Mouse (Mus musculus) embryo, embryonic 10.5 days (tissue): ENCODE measurements around the gene Sh3glb1.
"Not testable (repeated sequence)": the region's sequence is repeated elsewhere in the genome, so short reads cannot be mapped to it uniquely, and the experiment has no call there.

ENCODE experiments used
- DNase-seq: peaks from one replicate; pipeline ENCODE4 v3.0.0-alpha.2; 2015; ENCODE audit warnings: low spot score

Gene Sh3glb1

DNA sequence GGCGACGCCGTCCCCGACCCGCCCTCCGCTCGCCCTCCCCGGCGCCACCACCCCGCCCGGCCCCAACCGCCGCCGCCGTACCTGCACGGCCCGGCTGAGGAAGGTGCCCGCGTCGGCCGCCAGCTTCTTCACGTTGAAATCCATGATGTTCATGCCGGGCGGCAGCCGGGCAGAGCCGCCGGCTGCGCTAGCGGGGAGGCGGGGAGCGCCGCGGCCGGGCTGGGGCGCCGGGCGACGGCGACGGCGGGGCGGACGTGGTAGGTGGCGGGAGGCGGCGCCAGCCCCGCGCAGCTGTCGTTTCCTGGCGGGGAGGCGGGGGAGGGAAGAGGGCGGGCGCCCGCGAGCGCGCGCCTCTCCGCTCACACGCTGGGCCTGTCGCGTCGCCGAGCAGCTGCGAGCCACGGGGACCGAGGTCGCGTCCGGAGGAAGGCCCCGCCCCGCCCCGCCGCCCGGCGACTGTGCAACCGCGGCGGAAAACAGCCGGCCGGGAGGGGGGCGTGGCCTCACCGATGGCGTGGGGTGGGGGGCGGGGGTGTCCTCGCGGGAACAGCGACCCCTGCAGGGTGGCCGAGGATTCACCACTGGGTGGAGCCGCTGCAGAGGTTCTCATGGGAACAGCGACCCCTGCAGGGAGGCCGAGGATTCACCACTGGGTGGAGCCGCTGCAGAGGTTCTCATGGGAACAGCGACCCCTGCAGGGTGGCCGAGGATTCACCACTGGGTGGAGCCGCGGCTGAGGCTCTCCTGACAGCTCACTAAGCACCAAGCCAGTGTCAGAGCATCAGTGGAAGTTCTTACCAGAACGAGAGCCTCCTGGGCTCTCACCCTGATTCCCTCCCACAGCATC lies at the start of gene Sh3glb1:
Gene Sh3glb1, minus strand, starts transcription at position 435 of the 847 bp plus-strand sequence.
- DNase-seq, result peak; percentile 90

DNA sequence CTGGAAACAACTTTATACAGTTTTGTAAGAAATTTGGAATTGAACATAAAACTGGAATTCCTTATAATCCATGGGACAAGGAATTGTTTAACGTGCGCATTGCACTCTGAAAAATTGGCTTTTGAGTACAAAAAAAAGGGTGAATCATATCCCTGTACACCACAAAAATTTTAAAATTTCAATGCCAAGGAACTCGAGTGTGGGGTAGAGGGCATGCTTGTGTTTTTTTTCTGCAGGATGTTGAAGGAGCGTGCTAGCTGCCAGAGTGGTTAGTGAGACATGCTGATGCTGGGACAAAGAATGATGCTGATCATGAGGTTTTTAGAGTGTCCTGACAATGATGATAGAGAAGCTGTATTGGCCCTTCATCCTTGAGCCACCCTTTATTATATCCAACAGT lies 45.0 kb upstream of the Sh3glb1 start:
- DNase-seq, result no peak

GRCm38 (mm10) chr3:144761454-144761853 lies 41.3 kb upstream of the Sh3glb1 start:
- DNase-seq, result peak; percentile 7

DNA sequence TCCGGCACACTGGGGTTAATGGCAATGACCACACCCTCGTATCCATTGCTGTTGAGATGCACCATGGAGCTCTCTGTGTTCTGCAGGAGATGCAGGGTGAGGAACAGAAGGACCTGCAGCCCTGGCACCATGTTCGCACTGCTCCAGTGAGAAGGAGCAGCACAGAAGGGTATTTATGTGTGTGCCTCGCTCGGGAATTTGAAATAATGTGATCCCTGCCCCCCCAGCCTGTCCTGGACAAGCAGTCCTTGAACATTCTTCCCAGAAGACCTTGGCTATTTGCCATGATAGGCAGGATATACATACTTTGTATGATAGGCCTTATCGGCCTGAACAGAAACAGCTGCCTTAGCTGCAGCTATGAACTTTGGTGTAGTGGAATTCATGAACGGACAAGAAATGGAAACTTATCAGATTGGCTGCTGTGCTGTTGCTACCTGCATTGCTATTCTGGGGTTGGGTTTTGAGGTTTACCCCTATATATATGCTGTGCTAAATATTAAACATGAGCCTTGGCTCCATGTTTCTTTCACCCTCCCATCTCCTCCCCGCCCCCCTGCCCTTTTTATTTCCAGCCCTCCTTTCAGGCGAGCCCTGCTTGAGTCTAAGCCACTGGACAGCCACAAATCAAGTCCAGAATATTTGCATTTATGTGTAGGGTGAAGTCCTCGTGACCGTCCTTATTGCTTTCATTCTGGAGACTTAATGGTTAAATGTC lies 40.6 kb upstream of the Sh3glb1 start, which contains the start of gene Clca3a1:
Gene Clca3a1, minus strand, starts transcription at position 386 of the 718 bp plus-strand sequence.
- no peak for DNase-seq

- DNase-seq, result no peak
Observed at GRCm38 (mm10) chr3:144759719-144760118, 39.6 kb upstream of the Sh3glb1 start.

DNA sequence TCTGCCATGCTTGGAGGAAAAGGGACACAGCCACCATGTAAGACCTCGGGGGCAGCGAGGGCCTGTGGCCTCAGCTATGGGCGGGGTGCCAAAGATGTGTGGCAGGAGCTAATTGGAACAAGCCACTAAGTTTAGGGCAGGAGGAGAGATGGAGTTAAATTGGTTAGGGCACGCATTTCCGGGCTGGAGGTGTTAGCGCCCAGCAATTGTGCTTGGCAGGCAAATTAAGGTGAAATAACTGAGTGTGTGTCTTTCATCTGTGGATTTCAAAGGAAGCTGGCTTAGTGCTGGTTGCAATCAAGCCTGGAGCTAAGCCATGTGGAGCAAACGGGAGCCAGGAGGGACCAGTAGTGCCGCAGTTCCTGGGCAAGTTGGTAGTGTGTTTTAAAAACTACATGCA lies 36.0 kb upstream of the Sh3glb1 start:
- not testable (repeated sequence) for DNase-seq

DNA sequence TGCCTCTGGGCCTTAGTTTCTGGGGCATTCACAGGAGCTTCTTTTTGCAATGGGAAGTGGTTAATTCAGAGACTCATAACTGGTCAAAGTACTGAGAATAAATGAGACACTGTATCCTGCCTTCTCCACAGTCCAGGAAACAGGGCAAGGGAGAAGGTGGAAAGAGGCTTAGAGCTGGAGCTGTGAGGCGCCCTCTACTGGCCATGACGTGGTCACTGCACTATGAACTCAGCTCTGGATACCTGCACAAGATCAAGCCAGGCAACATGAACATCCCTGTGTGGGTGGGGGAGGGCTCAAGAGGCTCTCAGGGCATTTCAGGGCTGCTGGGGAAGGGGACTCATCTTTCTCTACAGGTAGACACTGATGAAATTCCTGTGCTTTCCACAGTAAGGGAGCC lies 33.0 kb upstream of the Sh3glb1 start:
- DNase-seq, result peak; percentile 29

DNA sequence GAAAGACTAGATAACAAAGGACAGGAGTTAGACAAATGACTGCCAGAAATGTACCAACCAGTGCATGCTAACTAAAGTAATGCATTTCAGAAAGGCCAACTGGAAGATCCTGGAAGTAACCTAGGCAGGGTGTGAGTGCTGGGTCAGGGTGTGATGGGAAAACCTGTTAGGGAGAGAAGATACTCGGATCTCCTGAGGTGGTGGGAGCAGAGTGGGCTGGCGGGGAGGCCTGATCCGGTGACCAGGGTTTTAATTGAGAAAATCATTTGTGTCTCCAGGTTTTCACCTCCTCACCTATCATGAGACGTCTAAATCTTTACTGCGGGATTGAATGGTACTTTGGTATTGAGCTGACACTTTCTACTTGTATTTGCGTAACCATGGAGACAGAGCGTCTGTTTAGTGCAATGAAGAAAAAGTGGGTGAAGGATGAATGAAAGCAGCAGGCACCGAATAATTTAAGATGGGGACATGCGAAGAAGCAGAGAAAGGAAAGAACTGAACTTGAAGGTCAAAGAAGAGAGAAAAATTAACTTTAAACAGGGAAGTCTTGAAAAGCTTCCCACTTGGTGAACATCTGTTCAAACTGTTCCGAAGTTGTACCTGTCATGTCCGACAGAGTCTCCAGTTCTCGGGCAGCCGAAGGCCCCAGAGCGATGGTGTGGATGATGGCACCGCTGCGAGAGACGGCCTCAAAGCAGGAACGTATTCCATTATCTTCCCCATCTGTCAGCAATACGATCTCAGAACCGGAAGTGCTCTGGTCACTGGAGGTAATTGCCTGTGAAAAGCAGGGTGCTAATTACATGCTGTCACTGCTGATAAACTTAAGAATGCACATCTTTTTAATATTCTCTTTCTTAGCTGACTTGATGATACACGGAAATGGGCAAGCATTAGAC lies 29.2 kb upstream of the Sh3glb1 start:
- not testable (repeated sequence) for DNase-seq

DNA sequence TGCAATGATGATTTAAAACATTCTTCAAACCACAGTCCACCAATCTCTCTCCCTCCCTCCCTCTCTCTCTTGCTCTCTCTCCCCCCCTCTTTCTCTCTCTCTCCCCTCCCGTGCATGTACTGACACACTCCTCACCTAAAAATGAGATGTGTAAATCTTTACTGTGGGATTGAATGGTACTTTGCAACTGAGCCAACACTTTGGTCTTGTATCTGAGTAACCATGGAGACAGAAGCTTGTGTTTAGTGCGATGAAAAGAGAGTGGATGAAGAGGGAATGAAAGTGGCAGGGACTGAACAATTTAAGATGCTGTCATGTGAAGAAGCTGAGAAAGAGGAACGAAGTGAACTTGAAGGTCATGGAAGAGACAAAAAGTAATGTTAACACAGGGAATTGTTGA lies 27.6 kb upstream of the Sh3glb1 start:
- not testable (repeated sequence) for DNase-seq

GRCm38 (mm10) chr3:144738396-144738795 lies 18.3 kb upstream of the Sh3glb1 start:
- not testable (repeated sequence) for DNase-seq

GRCm38 (mm10) chr3:144736831-144737230 lies 16.7 kb upstream of the Sh3glb1 start:
- peak; percentile 58 for DNase-seq

DNA sequence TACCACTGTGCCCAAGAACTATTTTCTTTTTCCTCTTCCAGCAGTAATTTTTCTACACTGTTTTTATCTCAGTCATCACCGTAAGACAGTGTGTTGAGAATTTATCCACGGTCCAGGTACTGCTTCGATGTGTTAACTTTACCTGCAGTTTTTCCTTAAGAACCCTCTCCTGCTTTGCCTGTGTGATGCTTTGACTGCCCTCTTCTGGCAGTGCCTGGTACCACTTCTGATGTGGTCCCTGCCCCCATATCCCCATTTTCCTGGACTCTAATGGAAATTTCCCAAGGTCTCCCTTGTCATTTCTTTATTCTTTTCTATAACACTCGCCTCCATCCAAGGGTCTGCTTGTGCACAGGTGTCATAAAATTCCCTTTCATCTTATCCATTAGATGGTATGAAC lies 3.3 kb upstream of the Sh3glb1 start:
- peak; percentile 65 for DNase-seq

DNA sequence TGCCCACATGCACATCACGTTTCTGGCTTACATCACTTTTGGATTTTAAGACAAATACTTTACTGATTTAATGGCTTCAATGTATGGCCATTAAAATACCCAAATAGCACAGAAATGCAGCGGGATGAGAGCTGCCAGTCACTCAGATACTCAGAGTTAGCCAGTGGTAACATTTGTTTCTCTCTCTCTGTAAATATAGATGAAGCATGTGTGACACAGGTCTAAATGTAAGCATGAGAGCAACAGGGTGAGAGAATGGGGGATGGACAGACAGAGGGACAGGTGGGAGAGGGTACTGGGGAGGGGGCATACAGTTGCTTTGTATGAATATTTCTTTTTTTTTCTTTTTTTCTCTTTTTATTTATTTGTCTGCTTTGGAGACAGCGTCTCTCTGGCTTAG lies 2.4 kb upstream of the Sh3glb1 start:
- not testable (repeated sequence) for DNase-seq

DNA sequence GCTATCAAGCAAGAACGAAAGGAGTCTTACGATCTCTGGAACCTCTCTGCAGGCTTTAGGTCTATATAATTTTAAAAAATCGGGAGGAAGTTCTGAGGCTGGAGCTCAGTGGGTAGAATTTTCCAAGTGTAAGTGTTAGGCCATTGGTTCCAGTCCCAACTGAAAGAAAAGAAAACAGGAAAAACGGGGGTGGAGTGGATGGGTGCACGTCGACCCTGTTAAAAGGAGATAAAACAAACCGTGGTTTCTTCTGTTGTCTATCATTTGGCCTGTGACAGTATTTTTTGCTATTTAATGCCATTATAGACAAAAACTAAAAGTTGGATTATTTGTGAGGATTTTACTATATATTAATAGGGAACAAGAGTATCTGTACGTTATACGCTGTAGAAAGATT lies 1.7 kb upstream of the Sh3glb1 start:
- DNase-seq, result no peak

GRCm38 (mm10) chr3:144721077-144721859 lies 1.1 kb upstream of the Sh3glb1 start:
- DNase-seq, result no peak

- peak; percentile 67 for DNase-seq
Observed at GRCm38 (mm10) chr3:144719088-144719900, 841 bp downstream of the Sh3glb1 start.

DNA sequence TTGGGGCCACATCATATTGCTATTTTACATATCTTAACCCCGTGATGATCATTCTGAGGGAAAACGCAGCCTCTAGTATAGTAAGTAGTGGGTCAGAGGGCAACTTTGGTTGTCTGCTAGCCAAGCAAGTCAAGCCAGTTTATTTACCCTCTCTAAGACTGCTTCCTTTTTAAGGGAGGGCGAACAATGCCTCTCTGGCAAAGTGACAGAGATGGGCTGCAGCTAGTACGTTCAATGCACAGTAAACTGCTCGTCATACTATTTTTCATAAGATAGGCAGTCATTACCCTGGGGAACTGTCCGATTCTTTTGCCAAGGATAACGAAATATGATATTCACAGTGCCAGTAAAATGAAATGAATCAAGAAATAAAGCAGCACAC lies 1.4 kb downstream of the Sh3glb1 start:
- DNase-seq, result peak; percentile 21

DNA sequence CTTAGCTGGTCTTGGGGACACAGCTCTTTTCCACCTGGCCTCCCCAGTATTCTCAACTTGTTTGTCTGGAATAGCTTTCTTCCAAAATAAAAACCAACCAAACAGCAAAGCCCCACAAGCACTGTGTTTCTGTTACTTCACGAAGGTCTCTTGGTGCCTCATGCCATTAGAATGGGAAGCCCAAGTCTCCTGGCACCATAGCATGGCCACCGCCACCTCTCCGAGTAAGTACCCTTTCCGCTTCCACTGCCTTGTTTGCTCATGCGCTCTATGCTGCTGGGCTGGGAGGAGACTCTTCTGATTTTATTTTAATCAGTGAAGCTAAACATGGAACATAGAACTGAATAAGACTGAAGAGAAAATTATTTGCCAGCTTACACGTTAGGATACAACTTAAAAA lies 2.3 kb downstream of the Sh3glb1 start:
- DNase-seq, result no peak

GRCm38 (mm10) chr3:144717121-144717520 lies 3.0 kb downstream of the Sh3glb1 start:
- no peak for DNase-seq

- no peak for DNase-seq
Observed at GRCm38 (mm10) chr3:144715901-144716300, 4.2 kb downstream of the Sh3glb1 start.
